Mouse (Mus musculus): ENCODE results near the gene Mrpl1. TPM values are rescaled to one million over a fixed set of nuclear protein-coding genes. Genes with fewer than 3 reads are reported as not detected.

Gene Mrpl1
- polyA plus RNA-seq, 1 experiment from 2014 or later = 17.1 TPM

- no peak for ATAC-seq (ENCODE audit: low read depth)
- H3K4me3 ChIP-seq = no peak overlapping the region
- H3K4me2 ChIP-seq = no peak overlapping the region
- no peaks in the 10 kb centered on the region for H3K4me1 ChIP-seq (replicated peaks)
- H3K9me3 ChIP-seq = no peaks in the 10 kb centered on the region
- H3K27me3 ChIP-seq = no peaks in the 10 kb centered on the region
- no peak overlapping the region for H3K27ac ChIP-seq (replicated peaks)
- H3K36me3 ChIP-seq = no peaks in the 10 kb centered on the region
- 80% methylated on average over 3 of the region's 3 CpGs for WGBS
- no peak overlapping the region for H3K9ac ChIP-seq
Observed at GRCm38 (mm10) chr5:96255166-96255565, 45.9 kb downstream of the Mrpl1 start.

GRCm38 (mm10) chr5:96258210-96258609, 48.9 kb downstream of the Mrpl1 start:
- no peaks in the 10 kb centered on the region for H3K27me3 ChIP-seq
- no peak overlapping the region for H3K4me2 ChIP-seq
- H3K27ac ChIP-seq (replicated peaks) = no peak overlapping the region
- no peak for ATAC-seq (ENCODE audit: low read depth)
- H3K4me3 ChIP-seq = no peak overlapping the region
- WGBS = 92% methylated on average over 5 of the region's 5 CpGs
- no peak overlapping the region for H3K9ac ChIP-seq
- no peaks in the 10 kb centered on the region for H3K9me3 ChIP-seq
- H3K36me3 ChIP-seq = peaks cover 9% of the 10 kb centered on the region
- no peaks in the 10 kb centered on the region for H3K4me1 ChIP-seq (replicated peaks)

DNA sequence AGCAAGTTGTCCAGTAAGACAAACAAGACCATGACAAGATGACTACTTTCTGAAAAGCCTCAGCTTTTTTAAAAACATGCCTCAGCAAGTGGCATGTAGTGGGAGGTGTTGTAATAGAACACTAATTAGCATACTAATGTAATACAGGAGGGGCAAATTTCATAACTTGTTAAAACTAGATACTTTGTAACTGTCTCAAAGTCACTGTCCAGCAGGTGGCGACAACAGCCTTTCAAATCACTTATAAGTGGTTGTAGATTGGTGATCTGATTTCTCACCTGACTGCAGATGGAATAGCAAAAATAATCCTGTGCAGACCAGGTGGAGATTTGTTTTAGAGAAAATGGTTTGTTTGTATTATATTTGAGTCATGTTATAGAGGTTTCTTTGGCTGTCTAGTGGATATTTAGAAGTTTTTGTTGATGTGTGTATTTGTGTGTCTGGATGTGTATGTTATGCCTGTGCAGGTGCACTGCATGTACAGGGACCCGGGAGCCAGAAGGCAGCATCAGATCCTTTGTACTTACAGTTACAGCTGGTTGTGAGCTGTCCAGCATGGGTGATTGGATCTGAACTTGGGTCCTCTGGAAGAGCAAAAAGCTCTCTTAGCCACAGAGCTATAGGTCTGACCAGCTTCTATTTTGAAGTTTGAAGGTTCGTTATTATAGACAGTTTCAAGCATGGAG, 57.9 kb downstream of the Mrpl1 start:
- H3K4me1 ChIP-seq (replicated peaks) = no peaks in the 10 kb centered on the region
- WGBS = 64% methylated on average over 3 of the region's 3 CpGs
- H3K36me3 ChIP-seq = peaks cover 18% of the 10 kb centered on the region
- H3K4me2 ChIP-seq = no peak overlapping the region
- H3K9ac ChIP-seq = no peak overlapping the region
- no peak overlapping the region for H3K4me3 ChIP-seq
- H3K9me3 ChIP-seq = no peaks in the 10 kb centered on the region
- no peak for ATAC-seq (ENCODE audit: low read depth)
- H3K27ac ChIP-seq (replicated peaks) = no peak overlapping the region
- no peaks in the 10 kb centered on the region for H3K27me3 ChIP-seq

GRCm38 (mm10) chr5:96271070-96271469, 61.8 kb downstream of the Mrpl1 start:
- no peaks in the 10 kb centered on the region for H3K4me1 ChIP-seq (replicated peaks)
- no peak overlapping the region for H3K9ac ChIP-seq
- no peak for ATAC-seq (ENCODE audit: low read depth)
- WGBS = 93% methylated on average over 6 of the region's 6 CpGs
- no peak overlapping the region for H3K4me2 ChIP-seq
- H3K4me3 ChIP-seq = no peak overlapping the region
- H3K27me3 ChIP-seq = no peaks in the 10 kb centered on the region
- H3K9me3 ChIP-seq = no peaks in the 10 kb centered on the region
- no peaks in the 10 kb centered on the region for H3K36me3 ChIP-seq
- no peak overlapping the region for H3K27ac ChIP-seq (replicated peaks)

DNA sequence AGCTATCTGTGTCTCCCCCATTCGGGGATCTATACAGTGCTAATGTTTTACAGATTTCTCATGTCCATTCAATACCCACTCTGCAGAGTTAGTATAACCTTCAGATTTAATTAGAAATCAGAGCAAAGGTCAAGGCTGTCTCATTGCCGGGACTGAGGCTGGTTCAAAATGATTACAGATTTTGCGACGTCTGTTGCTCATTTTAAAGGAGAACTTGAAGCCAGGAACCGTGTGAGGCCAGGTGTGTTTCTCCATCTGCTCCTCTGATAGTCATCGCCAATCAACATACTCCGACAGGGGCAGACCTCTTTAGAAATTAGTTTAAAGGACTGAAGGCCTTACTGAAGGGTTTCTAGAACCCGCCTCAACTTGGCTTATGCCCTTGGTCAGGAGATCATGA, 96.5 kb downstream of the Mrpl1 start:
- no peak overlapping the region for H3K4me3 ChIP-seq
- H3K27ac ChIP-seq (replicated peaks) = no peak overlapping the region
- H3K9ac ChIP-seq = no peak overlapping the region
- H3K4me1 ChIP-seq (replicated peaks) = peaks cover 7% of the 10 kb centered on the region; the same call in 1 of the 2 replicates
- H3K9me3 ChIP-seq = no peaks in the 10 kb centered on the region
- no peaks in the 10 kb centered on the region for H3K36me3 ChIP-seq
- no peak overlapping the region for H3K4me2 ChIP-seq
- 83% methylated on average over 8 of the region's 8 CpGs for WGBS
- ATAC-seq (ENCODE audit: low read depth) = no peak
- H3K27me3 ChIP-seq = no peaks in the 10 kb centered on the region

- no peak overlapping the region for H3K4me2 ChIP-seq
- no peak overlapping the region for H3K4me3 ChIP-seq
- H3K27me3 ChIP-seq = no peaks in the 10 kb centered on the region
- no peak overlapping the region for H3K9ac ChIP-seq
- no peaks in the 10 kb centered on the region for H3K9me3 ChIP-seq
- no peaks in the 10 kb centered on the region for H3K36me3 ChIP-seq
- WGBS = 81% methylated on average over 1 of the region's 1 CpGs
- ATAC-seq (ENCODE audit: low read depth) = no peak
- peaks cover 9% of the 10 kb centered on the region; the same call in 1 of the 2 replicates for H3K4me1 ChIP-seq (replicated peaks)
- no peak overlapping the region for H3K27ac ChIP-seq (replicated peaks)
Observed at GRCm38 (mm10) chr5:96306271-96306670, 97.0 kb downstream of the Mrpl1 start.

DNA sequence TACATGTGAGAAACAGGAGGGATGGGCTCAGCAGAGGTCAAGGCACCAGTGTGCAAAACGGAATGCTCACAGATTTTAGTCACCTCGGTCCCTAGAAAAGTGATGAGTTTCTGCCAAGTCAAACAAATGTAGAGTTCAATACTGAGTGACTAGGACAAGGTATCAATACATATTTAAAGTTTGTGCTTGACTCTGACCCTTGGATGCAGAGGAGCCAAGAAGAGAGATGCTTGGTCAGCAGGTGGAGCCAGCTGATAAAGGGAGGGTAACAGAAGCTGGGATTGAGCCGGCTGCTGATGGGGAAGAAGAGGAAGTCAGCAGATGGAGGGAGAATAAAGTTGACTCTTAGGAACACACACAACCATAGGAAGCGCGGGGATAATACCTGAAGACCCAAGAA, 97.5 kb downstream of the Mrpl1 start:
- H3K4me1 ChIP-seq (replicated peaks) = peaks cover 11% of the 10 kb centered on the region; the same call in 1 of the 2 replicates
- no peak overlapping the region for H3K9ac ChIP-seq
- WGBS = 74% methylated on average over 5 of the region's 5 CpGs
- H3K27ac ChIP-seq (replicated peaks) = no peak overlapping the region
- no peak overlapping the region for H3K4me3 ChIP-seq
- no peak overlapping the region for H3K4me2 ChIP-seq
- H3K36me3 ChIP-seq = no peaks in the 10 kb centered on the region
- no peak for ATAC-seq (ENCODE audit: low read depth)
- H3K9me3 ChIP-seq = no peaks in the 10 kb centered on the region
- H3K27me3 ChIP-seq = no peaks in the 10 kb centered on the region

GRCm38 (mm10) chr5:96308086-96308485, 98.8 kb downstream of the Mrpl1 start:
- Histone ChIP-seq H3K4me1 (replicated peaks) (peaks cover 11% of the 10 kb centered on the region; the same call in 1 of the 2 replicates), H3K27me3 (no peaks in the 10 kb centered on the region), H3K36me3 (no peaks in the 10 kb centered on the region), H3K9me3 (no peaks in the 10 kb centered on the region), H3K9ac (no peak overlapping the region), H3K4me2 (no peak overlapping the region), H3K27ac (replicated peaks) (no peak overlapping the region), H3K4me3 (no peak overlapping the region)
- 88% methylated on average over 13 of the region's 13 CpGs for WGBS
- no peak for ATAC-seq (ENCODE audit: low read depth)

DNA sequence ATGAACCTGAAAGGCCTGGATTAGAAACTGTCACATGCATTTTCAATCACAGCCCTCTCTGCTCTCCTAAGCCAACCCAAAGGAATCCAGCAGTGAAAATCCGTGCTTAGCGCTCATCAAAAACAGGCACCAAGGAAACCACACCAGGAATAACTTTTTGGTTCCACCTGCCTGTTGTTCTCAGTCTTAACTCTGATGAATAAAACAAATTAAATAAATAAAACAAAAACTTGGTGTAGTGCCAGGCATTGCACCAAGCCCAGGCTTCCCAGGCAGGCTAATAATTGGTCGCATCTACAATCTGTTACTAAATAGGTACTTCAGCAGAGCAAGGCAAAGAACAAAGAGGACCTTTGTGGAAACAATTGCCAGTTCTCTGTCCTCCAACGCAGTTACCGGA, 99.4 kb downstream of the Mrpl1 start:
- no peak overlapping the region for H3K9ac ChIP-seq
- no peak overlapping the region for H3K4me3 ChIP-seq
- peaks cover 11% of the 10 kb centered on the region; the same call in 1 of the 2 replicates for H3K4me1 ChIP-seq (replicated peaks)
- WGBS = 39% methylated on average over 5 of the region's 5 CpGs
- no peak for ATAC-seq (ENCODE audit: low read depth)
- H3K27me3 ChIP-seq = no peaks in the 10 kb centered on the region
- no peaks in the 10 kb centered on the region for H3K36me3 ChIP-seq
- H3K27ac ChIP-seq (replicated peaks) = no peak overlapping the region
- no peaks in the 10 kb centered on the region for H3K9me3 ChIP-seq
- H3K4me2 ChIP-seq = no peak overlapping the region

DNA sequence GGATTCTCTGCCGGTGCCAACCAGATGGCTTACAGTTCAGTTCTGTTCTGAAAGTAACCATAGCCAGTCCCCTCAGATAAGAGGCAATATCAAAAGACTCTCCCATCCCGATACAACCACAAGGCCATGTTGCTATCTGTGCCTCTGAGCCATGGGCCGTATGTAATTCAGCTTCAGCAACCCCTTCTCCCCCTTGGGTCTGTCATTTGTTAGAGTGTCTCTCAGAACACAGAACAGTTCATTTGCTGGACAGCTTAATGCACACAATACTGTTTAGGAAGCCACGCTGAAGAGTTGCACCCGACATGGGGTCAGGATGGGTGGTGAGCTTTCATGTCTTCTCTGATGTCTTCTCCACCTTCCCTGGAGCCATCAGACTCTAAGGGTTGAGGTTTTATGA, 100.3 kb downstream of the Mrpl1 start:
- Histone ChIP-seq H3K4me3 (no peak overlapping the region), H3K4me2 (no peak overlapping the region), H3K4me1 (replicated peaks) (peaks cover 11% of the 10 kb centered on the region; the same call in 1 of the 2 replicates), H3K36me3 (no peaks in the 10 kb centered on the region), H3K27ac (replicated peaks) (no peak overlapping the region), H3K27me3 (no peaks in the 10 kb centered on the region), H3K9me3 (no peaks in the 10 kb centered on the region), H3K9ac (no peak overlapping the region)
- 93% methylated on average over 5 of the region's 5 CpGs for WGBS
- ATAC-seq (ENCODE audit: low read depth) = no peak

- H3K9me3 ChIP-seq = no peaks in the 10 kb centered on the region
- no peaks in the 10 kb centered on the region for H3K27me3 ChIP-seq
- H3K27ac ChIP-seq (replicated peaks) = no peak overlapping the region
- ATAC-seq (ENCODE audit: low read depth) = peak; percentile 27; the same call in 1 of the 2 replicates
- no peak overlapping the region for H3K4me3 ChIP-seq
- peaks cover 11% of the 10 kb centered on the region; the same call in 1 of the 2 replicates for H3K4me1 ChIP-seq (replicated peaks)
- no peak overlapping the region for H3K4me2 ChIP-seq
- H3K36me3 ChIP-seq = no peaks in the 10 kb centered on the region
- no peak overlapping the region for H3K9ac ChIP-seq
- WGBS = 58% methylated on average over 8 of the region's 8 CpGs
Observed at GRCm38 (mm10) chr5:96311677-96312076, 102.4 kb downstream of the Mrpl1 start.

Measured in neural tube, embryonic 13.5 days (tissue).